Mouse (Mus musculus) ES-Bruce4 (cell line): ENCODE measurements around the gene Pde4d.

Experiments used
- CTCF ChIP-seq: IDR thresholded peaks from one replicate; pipeline ENCODE4 v1.8.1; 2011; ENCODE audit warnings: low read depth, low read length
- POLR2A ChIP-seq: IDR thresholded peaks from one replicate; pipeline ENCODE4 v1.8.1; 2011; ENCODE audit warnings: low read length; ENCODE audit not compliant: insufficient read depth

DNA sequence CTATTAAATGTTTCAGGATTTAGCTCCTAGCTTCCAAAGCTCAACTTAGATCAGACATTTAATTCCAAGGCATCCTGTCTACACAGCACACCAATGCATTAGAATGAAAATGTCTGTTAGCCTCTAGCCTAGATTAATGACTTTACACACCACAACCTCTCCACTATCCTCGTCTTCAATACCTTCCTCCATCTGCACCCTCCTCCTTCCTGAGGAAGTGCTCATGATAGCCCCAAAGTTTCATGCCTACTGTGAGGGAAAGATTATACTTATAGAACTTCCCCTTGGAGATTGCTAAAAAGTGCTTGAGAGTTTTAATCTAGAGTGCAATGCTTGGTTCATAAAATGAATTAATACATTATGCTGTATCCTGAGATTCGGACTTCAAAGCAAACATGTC is 487.5 kb downstream of the Pde4d start:
- TF ChIP-seq CTCF = no peak
- TF ChIP-seq POLR2A = no peak
